Mouse (Mus musculus): ENCODE data around the gene Gm12248. TPM values are rescaled to one million over a fixed set of nuclear protein-coding genes. Genes with fewer than 3 reads are reported as not detected.

The Gm12248 gene
- polyA plus RNA-seq, 1 experiment from 2014 or later = not detected

DNA sequence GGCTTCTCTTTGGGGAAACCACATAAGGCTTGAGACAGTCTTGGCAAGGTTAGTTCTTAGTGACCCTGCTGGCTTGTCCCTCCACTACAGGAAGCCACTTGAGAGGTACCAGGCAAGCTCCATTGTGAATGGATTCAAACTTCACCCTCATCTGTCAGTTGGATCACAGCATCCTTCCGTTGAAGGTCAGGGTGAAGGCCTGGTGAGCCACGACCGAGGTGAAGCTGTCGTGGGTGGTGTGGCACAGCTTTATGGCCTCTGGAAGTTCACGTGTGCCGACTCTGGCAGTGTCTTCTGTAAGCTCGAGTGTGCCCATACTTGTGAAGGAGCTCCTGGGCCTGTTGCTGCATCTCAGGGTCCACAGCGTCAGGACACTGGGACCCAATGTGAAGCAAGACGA lies 28.4 kb upstream of the Gm12248 start:
- ATAC-seq (ENCODE audit: low read depth) = no peak
- Histone ChIP-seq H3K4me1 (replicated peaks) (peaks cover 3% of the 10 kb centered on the region; the same call in 1 of the 2 replicates), H3K27ac (replicated peaks) (no peak overlapping the region), H3K4me2 (no peak overlapping the region), H3K27me3 (no peaks in the 10 kb centered on the region), H3K36me3 (peaks cover 95% of the 10 kb centered on the region), H3K4me3 (no peak overlapping the region), H3K9me3 (no peaks in the 10 kb centered on the region), H3K9ac (no peak overlapping the region)
- 94% methylated on average over 9 of the region's 9 CpGs for WGBS

DNA sequence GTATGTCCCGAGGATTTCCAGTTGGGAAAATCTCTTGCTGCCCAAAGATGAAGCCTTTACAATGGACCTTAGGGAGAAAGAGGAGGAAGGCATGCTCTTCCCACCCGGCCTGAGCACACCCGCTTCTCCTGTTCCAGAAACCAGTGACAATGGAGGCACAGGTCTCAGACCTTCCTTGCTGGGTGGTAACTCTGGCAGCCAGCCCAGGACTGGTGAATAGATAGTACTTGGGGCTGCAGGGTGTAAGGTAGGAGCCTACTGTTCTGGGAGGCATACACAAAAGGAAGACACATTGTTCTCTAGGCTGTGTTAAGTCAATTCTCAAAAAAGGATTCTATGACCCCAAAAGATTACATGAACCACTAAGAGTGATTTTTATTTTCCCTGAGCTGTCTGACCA lies 27.7 kb upstream of the Gm12248 start:
- 88% methylated on average over 3 of the region's 3 CpGs for WGBS
- no peak overlapping the region for H3K4me2 ChIP-seq
- no peak overlapping the region for H3K27ac ChIP-seq (replicated peaks)
- no peak for ATAC-seq (ENCODE audit: low read depth)
- H3K9me3 ChIP-seq = no peaks in the 10 kb centered on the region
- H3K36me3 ChIP-seq = peaks cover 95% of the 10 kb centered on the region
- no peak overlapping the region for H3K9ac ChIP-seq
- no peaks in the 10 kb centered on the region for H3K4me1 ChIP-seq (replicated peaks)
- no peak overlapping the region for H3K4me3 ChIP-seq
- no peaks in the 10 kb centered on the region for H3K27me3 ChIP-seq

DNA sequence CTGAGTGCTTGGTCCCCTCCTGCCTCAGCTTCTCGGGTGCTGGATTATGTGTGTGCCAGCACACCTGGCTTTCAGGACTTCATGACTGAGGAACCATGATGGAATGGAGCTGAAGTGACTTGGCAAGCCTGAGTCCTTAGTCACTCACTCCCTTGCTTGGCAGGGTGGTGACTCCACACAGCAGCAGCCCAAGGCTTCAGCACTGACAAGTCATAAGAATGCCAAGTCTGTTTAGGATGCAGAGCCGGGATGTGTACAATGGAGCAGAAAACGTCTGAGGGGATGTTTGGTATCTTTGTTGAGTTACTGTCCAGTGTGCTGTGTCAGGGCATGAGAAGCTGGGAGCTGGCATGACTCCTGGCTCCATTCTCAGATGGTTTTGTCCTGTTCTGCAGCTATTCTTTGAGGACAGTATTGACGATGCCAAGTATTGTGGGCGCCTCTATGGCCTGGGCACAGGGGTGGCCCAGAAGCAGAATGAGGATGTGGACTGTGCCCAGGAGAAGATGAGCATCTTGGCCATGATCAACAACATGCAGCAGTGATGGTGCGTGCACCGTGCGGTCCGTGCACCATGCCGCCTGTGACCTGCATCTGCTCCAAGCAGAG lies 24.2 kb upstream of the Gm12248 start:
- H3K36me3 ChIP-seq = peaks cover 97% of the 10 kb centered on the region
- H3K4me1 ChIP-seq (replicated peaks) = no peaks in the 10 kb centered on the region
- H3K4me2 ChIP-seq = no peak overlapping the region
- ATAC-seq (ENCODE audit: low read depth) = no peak
- no peak overlapping the region for H3K9ac ChIP-seq
- H3K4me3 ChIP-seq = no peak overlapping the region
- no peak overlapping the region for H3K27ac ChIP-seq (replicated peaks)
- H3K27me3 ChIP-seq = no peaks in the 10 kb centered on the region
- WGBS = 88% methylated on average over 10 of the region's 10 CpGs
- no peaks in the 10 kb centered on the region for H3K9me3 ChIP-seq

DNA sequence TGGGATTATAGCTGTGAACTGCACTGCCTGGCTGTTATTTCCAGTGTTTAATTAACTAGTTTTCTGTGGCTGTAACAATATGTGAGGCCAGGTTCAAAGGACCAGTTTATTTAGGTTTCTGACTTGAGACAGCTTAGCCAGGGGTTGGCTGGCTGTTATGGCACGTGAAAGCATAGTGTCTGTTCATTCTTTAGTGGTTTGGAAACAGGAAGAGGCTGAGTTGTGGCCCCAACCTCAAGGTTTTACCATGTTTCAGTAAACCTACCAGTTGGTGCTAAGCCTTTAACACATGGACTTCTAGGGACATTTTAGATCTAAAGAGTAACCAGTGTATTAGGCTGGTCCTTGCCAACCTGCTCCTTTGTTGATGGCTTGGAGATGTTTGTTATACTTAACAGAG lies 23.6 kb upstream of the Gm12248 start:
- no peak for ATAC-seq (ENCODE audit: low read depth)
- H3K27ac ChIP-seq (replicated peaks) = no peak overlapping the region
- peaks cover 97% of the 10 kb centered on the region for H3K36me3 ChIP-seq
- H3K4me1 ChIP-seq (replicated peaks) = no peaks in the 10 kb centered on the region
- H3K4me3 ChIP-seq = no peak overlapping the region
- no peak overlapping the region for H3K4me2 ChIP-seq
- H3K9ac ChIP-seq = no peak overlapping the region
- H3K9me3 ChIP-seq = no peaks in the 10 kb centered on the region
- 93% methylated on average over 1 of the region's 1 CpGs for WGBS
- no peaks in the 10 kb centered on the region for H3K27me3 ChIP-seq

DNA sequence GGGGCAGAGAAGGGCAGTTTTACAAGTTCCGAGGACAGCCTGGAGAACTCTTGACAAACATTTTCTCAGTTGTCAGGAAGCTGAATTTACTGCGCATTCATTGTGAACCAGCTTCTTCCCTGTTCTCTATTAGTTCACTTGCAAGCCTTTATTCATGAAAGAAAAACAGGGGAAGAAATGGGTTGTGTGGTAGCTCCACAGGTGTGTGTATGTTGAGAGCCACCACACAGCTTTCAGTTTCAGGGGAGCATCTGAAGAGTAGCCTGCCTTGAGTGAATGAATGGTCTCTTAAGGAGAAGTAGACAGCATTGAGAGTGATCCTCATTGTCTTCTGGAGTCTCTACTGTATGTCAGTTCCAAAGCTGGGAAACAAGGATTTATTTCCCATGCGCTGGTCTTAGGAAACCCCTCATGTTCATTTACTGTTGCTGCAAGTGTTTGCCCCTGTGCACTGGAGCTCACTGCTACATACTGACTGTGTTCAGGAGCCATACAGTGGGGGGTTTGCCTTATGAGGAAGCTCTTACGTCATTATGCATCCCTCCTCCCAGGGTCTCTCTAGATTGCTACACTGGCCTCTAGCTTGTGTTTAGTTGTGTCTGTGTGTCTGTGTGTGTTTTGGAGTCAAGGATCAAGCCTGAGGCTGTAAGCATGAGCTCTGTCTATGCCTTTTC lies 14.9 kb upstream of the Gm12248 start:
- ATAC-seq (ENCODE audit: low read depth) = no peak

DNA sequence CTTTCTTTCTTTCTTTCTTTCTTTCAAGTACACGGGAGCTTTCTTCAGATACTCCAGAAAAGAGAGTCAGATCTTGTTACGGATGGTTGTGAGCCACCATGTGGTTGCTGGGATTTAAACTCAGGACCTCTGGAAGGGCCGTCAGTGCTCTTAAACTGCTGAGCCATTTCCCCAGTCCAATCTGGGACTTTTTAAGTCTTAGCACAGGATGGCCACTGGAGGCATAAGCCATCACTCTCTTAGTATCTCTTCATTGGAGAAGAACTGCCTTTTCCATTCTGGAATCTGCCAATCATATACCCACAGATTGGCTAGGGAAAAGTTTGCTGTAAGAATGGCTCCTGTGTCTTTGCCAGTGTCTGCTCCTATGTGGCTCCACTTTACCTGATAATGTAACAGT lies 14.1 kb upstream of the Gm12248 start:
- Histone ChIP-seq H3K27ac (replicated peaks) (no peak overlapping the region), H3K9ac (no peak overlapping the region), H3K4me1 (replicated peaks) (peaks cover 43% of the 10 kb centered on the region), H3K4me2 (no peak overlapping the region), H3K36me3 (peaks cover 26% of the 10 kb centered on the region), H3K4me3 (no peak overlapping the region), H3K9me3 (no peaks in the 10 kb centered on the region), H3K27me3 (no peaks in the 10 kb centered on the region)
- ATAC-seq (ENCODE audit: low read depth) = no peak
- 60% methylated on average over 3 of the region's 3 CpGs for WGBS

More for the DNA sequence above, 14.9 kb upstream of the Gm12248 start:
- 79% methylated on average over 4 of the region's 4 CpGs for WGBS
- H3K4me2 ChIP-seq = no peak overlapping the region
- H3K36me3 ChIP-seq = peaks cover 34% of the 10 kb centered on the region
- H3K9me3 ChIP-seq = no peaks in the 10 kb centered on the region
- no peak overlapping the region for H3K27ac ChIP-seq (replicated peaks)
- H3K27me3 ChIP-seq = no peaks in the 10 kb centered on the region
- 0 out of 2 replicates have a peak overlapping the region, but pooled peaks have one; percentile 12 for H3K9ac ChIP-seq
- H3K4me3 ChIP-seq = no peak overlapping the region
- H3K4me1 ChIP-seq (replicated peaks) = peaks cover 39% of the 10 kb centered on the region

DNA sequence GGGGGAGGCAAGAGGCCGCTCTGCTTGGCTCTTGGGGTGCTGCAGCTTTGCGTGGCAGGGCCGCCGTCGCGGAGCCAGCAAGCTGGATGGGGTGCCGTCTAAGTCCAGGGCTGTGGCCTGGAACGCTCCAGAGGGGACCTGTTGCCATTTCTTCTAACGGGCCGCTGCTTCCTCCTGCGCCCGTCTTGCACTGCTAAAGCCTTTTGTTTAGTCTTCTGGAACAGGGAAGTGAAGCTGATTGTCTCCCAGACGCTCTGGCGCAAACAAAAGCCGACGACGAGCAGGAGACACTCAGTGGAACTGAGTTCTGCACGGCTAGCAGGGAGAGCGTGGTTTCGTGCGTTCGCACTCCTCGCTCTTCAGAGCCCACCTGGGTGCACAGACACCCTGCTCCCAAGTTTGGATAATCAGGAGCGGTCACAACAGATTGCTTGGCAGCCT lies 11.4 kb upstream of the Gm12248 start:
- ATAC-seq (ENCODE audit: low read depth) = peak; percentile 33; the same call in 1 of the 2 replicates
- WGBS = under 1% methylated on average over 24 of the region's 24 CpGs
- Histone ChIP-seq H3K36me3 (no peaks in the 10 kb centered on the region), H3K27me3 (no peaks in the 10 kb centered on the region), H3K27ac (replicated peaks) (peak overlapping the region; percentile 88), H3K9me3 (no peaks in the 10 kb centered on the region), H3K9ac (peak overlapping the region; percentile 93), H3K4me2 (peak overlapping the region; percentile 76), H3K4me3 (peak overlapping the region; percentile 98), H3K4me1 (replicated peaks) (peaks cover 43% of the 10 kb centered on the region)

DNA sequence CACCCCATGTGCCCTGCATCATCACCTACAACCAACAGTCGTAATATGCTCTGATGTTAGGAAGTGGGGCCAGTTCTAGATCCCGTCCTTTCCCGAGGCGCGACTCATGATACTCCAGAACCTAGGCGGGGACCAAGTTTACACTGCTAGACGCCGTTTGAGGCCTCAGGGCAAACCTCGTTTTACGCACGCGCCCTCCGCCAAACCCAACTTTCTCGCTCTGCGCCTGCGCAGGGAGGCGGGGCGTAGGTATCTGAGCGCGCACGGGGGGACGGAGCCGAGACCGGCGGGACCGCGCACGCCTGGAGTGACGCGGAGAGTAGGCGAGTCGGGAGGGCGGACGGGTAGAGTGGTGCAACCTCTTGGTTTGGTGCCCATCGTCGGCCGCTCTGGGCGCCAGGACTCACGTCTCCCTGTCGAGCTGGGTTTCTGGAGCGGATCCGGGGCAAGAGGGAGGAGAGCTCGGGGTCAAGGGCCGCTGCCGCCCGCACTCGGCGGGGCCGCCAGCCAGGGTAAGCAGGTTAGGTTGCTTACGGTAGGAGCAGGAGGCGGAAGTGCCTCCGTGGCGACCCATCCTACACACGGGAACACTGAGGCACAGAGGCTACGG lies 10.9 kb upstream of the Gm12248 start, which contains the start of gene Cnot8:
Gene Cnot8, plus strand, starts transcription at position 457 of the 610 bp plus-strand sequence.
- no peaks in the 10 kb centered on the region for H3K9me3 ChIP-seq
- H3K36me3 ChIP-seq = no peaks in the 10 kb centered on the region
- peak within 1 kb of the TSS; percentile 98 for H3K4me3 ChIP-seq
- peak within 1 kb of the TSS; percentile 93 for H3K9ac ChIP-seq
- WGBS = under 1% methylated on average over 55 of the region's 55 CpGs
- H3K27me3 ChIP-seq = peaks cover 5% of the 10 kb centered on the region; the same call in 1 of the 2 replicates
- H3K4me1 ChIP-seq (replicated peaks) = peaks cover 43% of the 10 kb centered on the region
- ATAC-seq (ENCODE audit: low read depth) = peak; percentile 97
- peak within 1 kb of the TSS; percentile 76 for H3K4me2 ChIP-seq
- peak within 1 kb of the TSS; percentile 88 for H3K27ac ChIP-seq (replicated peaks)

DNA sequence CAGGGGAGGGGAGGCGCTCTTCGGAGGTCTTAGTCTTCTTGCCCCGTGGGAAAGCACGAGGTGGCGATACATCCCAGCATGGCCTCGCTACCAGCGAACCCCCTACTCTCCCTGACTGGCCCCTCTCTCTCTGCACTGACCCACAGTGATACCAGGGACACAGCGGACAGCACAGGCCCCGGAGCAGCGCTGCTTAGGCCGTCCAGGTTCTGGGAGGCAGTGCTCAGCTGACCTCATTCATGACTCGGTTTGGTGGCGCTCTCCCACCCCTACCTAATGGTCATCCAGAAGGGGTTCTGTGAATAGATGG lies 10.4 kb upstream of the Gm12248 start:
- WGBS = 54% methylated on average over 13 of the region's 13 CpGs
- H3K9ac ChIP-seq = peak overlapping the region; percentile 76
- H3K4me3 ChIP-seq = peak overlapping the region; percentile 98
- ATAC-seq (ENCODE audit: low read depth) = peak; percentile 64
- peaks cover 10% of the 10 kb centered on the region for H3K27me3 ChIP-seq
- no peaks in the 10 kb centered on the region for H3K36me3 ChIP-seq
- peaks cover 43% of the 10 kb centered on the region for H3K4me1 ChIP-seq (replicated peaks)
- H3K27ac ChIP-seq (replicated peaks) = peak overlapping the region; percentile 69
- H3K9me3 ChIP-seq = no peaks in the 10 kb centered on the region
- peak overlapping the region; percentile 61 for H3K4me2 ChIP-seq

DNA sequence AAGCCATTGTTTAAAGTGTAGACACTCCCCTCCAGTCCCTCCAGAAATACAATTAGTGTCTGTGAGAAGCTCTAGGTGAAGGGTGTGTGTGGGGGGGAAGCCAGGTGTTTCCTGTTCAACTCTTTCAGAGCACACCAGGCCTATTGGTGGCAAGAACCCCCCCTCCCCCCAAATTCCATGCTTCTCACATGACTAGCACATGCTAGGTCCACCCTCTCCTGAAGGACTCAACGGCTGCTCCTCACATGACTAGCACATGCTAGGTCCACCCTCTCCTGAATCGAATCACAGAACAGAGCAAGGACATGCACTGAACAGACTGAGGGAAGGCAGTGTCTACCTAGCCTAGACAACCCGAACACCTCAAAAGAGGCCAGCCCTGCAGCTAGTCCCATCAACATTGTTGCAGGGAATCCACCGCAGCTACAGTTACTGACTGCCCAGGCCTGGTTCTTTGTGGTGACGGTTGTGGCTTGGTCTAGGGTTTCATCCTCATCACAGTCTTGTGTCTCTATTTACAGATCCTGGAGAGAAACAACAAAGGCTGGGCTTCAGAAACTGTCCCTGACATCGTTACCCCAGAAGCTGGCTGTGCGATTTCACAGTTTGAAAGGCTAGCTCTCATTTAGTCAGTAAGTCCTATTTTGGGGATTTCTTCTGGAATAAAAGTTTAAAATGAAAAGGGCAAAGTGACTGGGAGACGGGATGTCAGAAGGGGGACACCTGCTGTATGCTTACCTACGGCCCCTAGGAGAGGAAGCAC lies 9.8 kb upstream of the Gm12248 start:
- Histone ChIP-seq H3K27ac (replicated peaks) (peak overlapping the region; percentile 69; the same call in 1 of the 2 replicates), H3K27me3 (peaks cover 15% of the 10 kb centered on the region), H3K9ac (peak overlapping the region; percentile 76), H3K36me3 (no peaks in the 10 kb centered on the region), H3K4me3 (peak overlapping the region; percentile 98), H3K9me3 (no peaks in the 10 kb centered on the region), H3K4me1 (replicated peaks) (peaks cover 44% of the 10 kb centered on the region), H3K4me2 (peak overlapping the region; percentile 61)
- WGBS = 87% methylated on average over 9 of the region's 9 CpGs
- ATAC-seq (ENCODE audit: low read depth) = no peak

DNA sequence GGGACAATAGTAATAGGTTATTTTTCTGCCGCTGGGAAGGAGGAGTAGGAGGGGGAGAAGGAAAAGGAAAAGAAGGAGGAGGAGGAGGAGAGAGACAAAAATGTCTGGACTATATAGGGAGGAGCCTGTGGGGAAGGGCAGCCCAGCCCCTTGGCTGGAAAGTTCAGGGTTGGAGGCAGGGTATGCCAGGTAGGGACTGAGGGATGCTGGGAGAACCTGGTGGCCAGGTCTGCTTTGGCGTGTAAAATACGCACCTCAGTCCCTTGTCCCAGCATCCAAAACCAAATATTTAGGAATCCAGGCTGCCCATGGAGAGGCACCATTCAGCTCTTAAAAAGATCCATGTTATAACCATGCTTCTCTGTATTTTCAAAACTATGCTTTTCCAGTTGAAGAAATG lies 9.2 kb upstream of the Gm12248 start:
- Histone ChIP-seq H3K4me3 (no peak overlapping the region), H3K36me3 (no peaks in the 10 kb centered on the region), H3K4me2 (no peak overlapping the region), H3K27me3 (peaks cover 22% of the 10 kb centered on the region), H3K4me1 (replicated peaks) (peaks cover 41% of the 10 kb centered on the region), H3K27ac (replicated peaks) (no peak overlapping the region), H3K9me3 (no peaks in the 10 kb centered on the region), H3K9ac (no peak overlapping the region)
- ATAC-seq (ENCODE audit: low read depth) = no peak
- 86% methylated on average over 3 of the region's 3 CpGs for WGBS

DNA sequence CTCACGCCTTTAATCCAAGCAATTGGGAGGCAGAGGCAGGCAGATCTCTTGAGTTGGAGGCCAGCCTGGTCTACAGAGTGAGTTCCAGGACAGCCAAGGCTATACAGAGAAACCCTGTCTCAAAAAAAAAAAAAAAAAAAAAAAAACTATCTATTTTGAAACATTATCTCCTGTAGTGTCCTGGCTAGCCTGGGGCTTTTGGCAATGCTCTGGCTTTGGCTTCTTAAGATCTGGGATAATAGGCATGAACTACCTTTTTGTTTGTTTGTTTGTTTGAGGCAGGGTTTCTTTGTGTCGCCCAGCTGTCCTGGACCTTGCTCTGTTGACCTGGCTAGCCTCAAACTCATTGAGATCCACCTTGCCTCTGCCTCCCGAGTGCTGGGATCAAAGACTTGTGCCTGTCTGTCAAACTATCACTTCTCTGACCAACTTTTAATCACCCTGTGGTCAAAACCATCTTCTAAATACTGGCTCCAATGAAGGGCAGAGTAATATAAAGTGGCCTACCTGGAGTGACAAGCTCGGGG lies 8.3 kb upstream of the Gm12248 start:
- H3K4me3 ChIP-seq = no peak overlapping the region
- H3K27ac ChIP-seq (replicated peaks) = no peak overlapping the region
- peaks cover 38% of the 10 kb centered on the region for H3K4me1 ChIP-seq (replicated peaks)
- no peaks in the 10 kb centered on the region for H3K36me3 ChIP-seq
- ATAC-seq (ENCODE audit: low read depth) = no peak
- H3K9ac ChIP-seq = no peak overlapping the region
- no peaks in the 10 kb centered on the region for H3K9me3 ChIP-seq
- H3K4me2 ChIP-seq = no peak overlapping the region
- 88% methylated on average over 4 of the region's 4 CpGs for WGBS
- peaks cover 29% of the 10 kb centered on the region for H3K27me3 ChIP-seq

All from neural tube, embryonic 13.5 days (tissue).